Mouse (Mus musculus): Measurements from ENCODE around the gene Bysl. TPM values are rescaled to one million over a fixed set of nuclear protein-coding genes. Genes with fewer than 3 reads are reported as not detected.
"Not testable (repeated sequence)": the region's sequence is repeated elsewhere in the genome, so short reads cannot be mapped to it uniquely, and the experiment has no call there.

The Bysl gene
- polyA plus RNA-seq (2012; rRNA removed) = 27.1 and 31.1 TPM in 2 replicates

DNA sequence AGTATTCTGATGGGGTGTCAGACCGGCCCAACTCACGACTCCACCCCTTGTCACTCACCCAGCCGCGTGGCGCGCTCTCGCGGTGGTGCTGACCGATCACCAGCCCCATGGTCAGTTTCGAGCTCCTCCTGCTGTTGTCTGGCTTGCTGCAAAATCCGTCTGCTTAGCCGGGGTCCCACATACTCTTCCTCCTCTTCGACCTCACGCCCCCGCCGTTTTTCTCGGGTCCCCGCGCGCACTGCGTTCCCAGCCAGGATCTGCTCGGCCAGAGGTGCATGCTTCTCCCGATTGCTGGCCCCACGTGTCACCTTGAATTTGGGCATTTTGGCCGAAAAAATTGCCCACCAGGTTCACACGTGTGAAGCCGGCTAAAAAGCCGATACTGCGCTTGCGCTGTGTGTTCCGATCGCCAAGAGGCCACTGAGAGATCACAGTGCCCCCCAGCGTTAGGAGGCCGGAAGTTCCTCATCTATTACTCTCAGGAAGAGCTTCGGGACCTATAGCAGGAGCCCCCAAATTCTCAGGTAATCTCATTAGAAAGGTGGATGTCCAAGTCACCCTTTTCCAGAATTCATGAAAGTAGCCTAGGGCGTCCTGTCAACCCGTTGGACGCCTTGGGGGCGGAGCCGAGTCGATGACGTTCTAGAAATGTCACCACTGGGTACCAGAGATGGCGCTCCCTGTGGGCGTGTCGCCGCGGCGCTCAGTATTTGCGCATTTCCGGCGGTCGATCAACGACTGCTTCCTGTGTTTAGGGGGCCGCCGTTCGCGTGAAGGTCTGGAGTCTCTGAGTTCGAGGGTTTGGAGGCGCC lies at the start of gene Bysl, which contains the start of the genes Med20 and Gm20517:
Bysl (minus strand) TSS at position 644 of the 812 bp plus-strand sequence.
Med20 (plus strand) TSS at position 734 of the 812 bp plus-strand sequence.
Gm20517 (plus strand) TSS at position 741 of the 812 bp plus-strand sequence.
- DNase-seq (ENCODE audit: low read depth) = peak; percentile 99
- peak; percentile 91 for TF ChIP-seq CTCF (IDR thresholded peaks at IDR 0.05; ENCODE audit: borderline replicate concordance, extremely low read depth, insufficient read depth, insufficient read length)
- peak; percentile 47; the same call in 1 of the 2 replicates for TF ChIP-seq POLR2A (IDR thresholded peaks at IDR 0.05; ENCODE audit: borderline replicate concordance, extremely low read depth, insufficient read depth, insufficient read length, poor library complexity, severe bottlenecking)

DNA sequence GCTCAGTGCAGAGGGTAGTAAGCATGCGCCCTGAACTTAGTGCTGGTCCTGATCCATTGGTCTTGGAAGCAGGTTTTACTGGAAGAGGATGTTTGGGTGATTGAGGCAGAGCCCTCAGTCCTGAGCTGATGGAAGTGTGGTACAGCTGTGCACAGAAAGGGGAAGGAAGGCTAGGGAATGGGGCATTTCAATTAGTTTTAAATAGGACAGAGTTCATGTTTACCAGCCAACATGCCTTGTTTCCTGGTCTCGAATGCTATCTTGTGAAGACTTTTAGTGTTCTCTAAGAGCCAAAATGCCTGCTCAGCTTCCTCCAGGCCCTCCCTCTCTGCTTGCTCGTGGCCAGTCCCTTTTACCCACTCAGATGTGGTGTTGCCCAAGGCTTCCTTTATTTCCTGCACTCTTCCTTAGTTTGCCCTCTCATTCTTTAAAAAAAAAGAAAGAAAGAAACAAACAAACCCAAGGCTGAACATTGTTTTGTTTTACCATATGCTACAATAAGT lies 47.5 kb upstream of the Bysl start:
- no peak for TF ChIP-seq POLR2A (IDR thresholded peaks at IDR 0.05; ENCODE audit: borderline replicate concordance, extremely low read depth, insufficient read depth, insufficient read length, poor library complexity, severe bottlenecking)
- no peak for TF ChIP-seq CTCF (IDR thresholded peaks at IDR 0.05; ENCODE audit: borderline replicate concordance, extremely low read depth, insufficient read depth, insufficient read length)
- DNase-seq (ENCODE audit: low read depth) = no peak

DNA sequence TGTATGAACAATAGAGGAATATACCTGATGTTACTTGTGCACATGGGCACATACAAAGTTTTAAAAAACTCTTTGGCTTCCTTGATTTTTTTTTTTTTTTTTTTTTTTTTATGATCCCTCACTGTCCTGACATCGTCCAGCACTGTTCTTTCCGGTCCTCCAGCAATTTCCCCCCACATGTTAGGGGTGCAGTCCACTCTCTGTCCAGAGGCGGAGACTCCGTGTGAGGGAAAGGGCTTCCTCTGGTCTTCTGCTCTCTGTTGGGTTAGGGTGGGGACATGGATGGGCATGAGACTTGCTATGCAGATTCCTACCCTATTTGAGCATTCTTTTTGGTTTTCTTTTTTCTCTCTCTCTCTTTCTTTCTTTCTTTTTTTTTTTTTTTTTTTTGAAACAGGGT lies 46.6 kb upstream of the Bysl start:
- TF ChIP-seq CTCF (IDR thresholded peaks at IDR 0.05; ENCODE audit: borderline replicate concordance, extremely low read depth, insufficient read depth, insufficient read length) (no peak), POLR2A (IDR thresholded peaks at IDR 0.05; ENCODE audit: borderline replicate concordance, extremely low read depth, insufficient read depth, insufficient read length, poor library complexity, severe bottlenecking) (no peak)
- DNase-seq (ENCODE audit: low read depth) = no peak

DNA sequence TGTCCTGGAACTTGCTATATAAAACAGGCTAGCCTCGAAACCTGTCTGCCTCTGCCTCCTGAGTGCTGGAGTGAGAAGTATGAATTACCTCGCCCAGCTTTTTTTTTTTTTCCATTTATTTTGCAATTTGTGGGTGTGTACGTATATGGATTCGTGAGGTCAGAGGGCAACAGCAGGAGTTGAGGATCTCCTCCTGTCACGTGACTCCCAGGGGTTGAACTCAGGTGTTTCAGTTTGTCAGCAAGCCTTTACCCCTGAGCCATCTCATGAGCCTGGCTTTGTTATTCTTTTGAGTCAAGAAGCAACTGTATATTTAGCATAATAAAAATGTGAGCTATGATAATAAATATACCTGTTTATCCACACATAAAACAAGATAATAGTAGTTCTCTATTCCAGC lies 44.4 kb upstream of the Bysl start:
- DNase-seq (ENCODE audit: low read depth) = no peak
- TF ChIP-seq POLR2A (IDR thresholded peaks at IDR 0.05; ENCODE audit: borderline replicate concordance, extremely low read depth, insufficient read depth, insufficient read length, poor library complexity, severe bottlenecking) (no peak), CTCF (IDR thresholded peaks at IDR 0.05; ENCODE audit: borderline replicate concordance, extremely low read depth, insufficient read depth, insufficient read length) (no peak)

DNA sequence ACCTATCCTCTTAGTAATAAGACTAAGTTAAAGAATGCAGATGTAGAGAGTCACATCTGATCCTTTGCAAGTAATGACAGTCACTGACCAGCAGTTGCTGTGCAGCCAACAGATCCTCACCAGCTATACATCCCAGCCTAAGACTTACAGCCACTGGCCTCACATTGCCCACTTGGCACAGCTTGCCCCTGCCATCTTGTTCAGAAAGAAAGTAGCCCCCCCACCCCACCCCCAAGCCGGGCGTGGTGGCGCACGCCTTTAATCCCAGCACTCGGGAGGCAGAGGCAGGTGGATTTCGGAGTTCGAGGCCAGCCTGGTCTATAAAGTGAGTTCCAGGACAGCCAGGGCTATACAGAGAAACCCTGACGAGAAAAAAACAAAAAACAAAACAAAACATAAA lies 43.1 kb upstream of the Bysl start:
- not testable (repeated sequence) for DNase-seq (ENCODE audit: low read depth)

DNA sequence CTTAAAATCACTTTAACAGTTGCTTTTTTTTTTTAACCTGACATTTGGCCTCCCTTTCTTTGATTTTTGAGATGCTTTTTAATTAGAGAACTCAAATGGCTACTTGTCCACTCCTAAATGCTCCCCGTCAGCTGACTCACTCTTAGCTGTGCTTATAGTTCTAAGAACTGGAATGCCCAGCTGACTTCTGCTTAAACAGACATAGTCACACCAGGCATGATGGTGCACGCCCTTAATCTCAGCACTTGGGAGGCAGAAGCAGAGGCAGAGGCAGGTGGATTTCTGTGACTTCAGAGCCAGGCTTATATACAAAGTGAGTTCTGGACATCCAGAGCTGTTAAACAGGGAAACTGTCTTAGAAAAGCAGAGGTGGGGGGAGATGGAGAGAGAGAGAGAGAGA lies 40.7 kb upstream of the Bysl start:
- no peak for DNase-seq (ENCODE audit: low read depth)
- no peak for TF ChIP-seq CTCF (IDR thresholded peaks at IDR 0.05; ENCODE audit: borderline replicate concordance, extremely low read depth, insufficient read depth, insufficient read length)
- no peak for TF ChIP-seq POLR2A (IDR thresholded peaks at IDR 0.05; ENCODE audit: borderline replicate concordance, extremely low read depth, insufficient read depth, insufficient read length, poor library complexity, severe bottlenecking)

DNA sequence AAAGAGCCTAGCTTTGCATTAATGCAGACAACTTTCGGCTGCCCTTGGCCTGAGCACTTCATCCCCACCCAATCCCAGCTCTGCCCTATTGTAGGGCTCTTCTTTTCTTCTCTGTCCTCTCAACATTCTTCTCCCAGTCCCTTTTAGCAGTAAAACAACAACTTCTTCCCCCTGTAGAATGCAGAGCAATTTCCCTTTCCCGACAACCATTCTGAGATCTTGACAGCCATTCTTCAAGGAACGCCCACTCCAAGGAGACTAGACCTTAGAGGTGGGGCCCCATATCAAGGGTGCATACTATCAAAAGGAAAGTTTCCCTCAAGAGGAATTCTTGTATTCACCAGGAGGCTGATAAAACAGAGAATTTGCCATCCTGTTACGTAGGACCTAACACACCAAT lies 37.7 kb upstream of the Bysl start:
- peak; percentile 40 for DNase-seq (ENCODE audit: low read depth)
- TF ChIP-seq CTCF (IDR thresholded peaks at IDR 0.05; ENCODE audit: borderline replicate concordance, extremely low read depth, insufficient read depth, insufficient read length) = no peak
- no peak for TF ChIP-seq POLR2A (IDR thresholded peaks at IDR 0.05; ENCODE audit: borderline replicate concordance, extremely low read depth, insufficient read depth, insufficient read length, poor library complexity, severe bottlenecking)

DNA sequence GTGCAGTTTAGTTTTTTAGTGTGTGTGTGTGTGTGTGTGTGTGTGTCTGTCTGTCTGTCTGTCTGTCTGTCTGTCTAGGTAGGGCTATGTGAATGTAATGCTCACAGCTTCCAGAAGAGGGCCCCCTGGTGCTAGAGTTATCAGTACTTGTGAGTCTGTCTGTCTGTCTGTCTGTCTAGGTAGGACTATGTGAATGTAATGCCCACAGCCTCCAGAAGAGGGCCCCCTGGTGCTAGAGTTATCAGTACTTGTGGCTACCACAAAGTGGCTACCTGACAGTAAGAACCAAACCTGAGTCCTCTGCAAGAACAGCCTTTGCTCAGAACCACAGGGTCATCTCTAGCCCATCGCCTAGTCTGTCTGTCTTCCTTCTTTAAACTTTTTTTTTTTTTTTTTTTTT lies 35.4 kb upstream of the Bysl start:
- DNase-seq (ENCODE audit: low read depth) = peak; percentile 58
- TF ChIP-seq POLR2A (IDR thresholded peaks at IDR 0.05; ENCODE audit: borderline replicate concordance, extremely low read depth, insufficient read depth, insufficient read length, poor library complexity, severe bottlenecking) = no peak
- TF ChIP-seq CTCF (IDR thresholded peaks at IDR 0.05; ENCODE audit: borderline replicate concordance, extremely low read depth, insufficient read depth, insufficient read length) = peak; percentile 50; the same call in 1 of the 2 replicates

DNA sequence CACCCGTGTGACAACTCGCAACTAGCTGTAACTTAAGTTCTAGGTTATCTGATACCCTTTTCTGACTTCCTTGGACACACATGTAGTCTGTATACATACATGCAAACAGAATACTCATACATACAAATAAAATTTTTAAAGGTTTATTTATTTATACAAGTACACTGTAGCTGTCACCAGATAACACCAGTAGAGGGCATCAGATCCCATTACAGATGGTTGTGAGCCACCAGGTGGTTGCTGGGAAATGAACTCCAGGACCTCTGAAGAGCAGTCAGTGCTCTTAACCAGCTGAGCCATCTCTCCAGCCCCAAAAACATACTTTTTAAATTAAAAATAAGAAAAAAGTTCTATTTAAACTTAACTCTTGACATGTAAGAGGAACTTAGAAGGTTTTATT lies 31.7 kb upstream of the Bysl start:
- TF ChIP-seq CTCF (IDR thresholded peaks at IDR 0.05; ENCODE audit: borderline replicate concordance, extremely low read depth, insufficient read depth, insufficient read length) = peak; percentile 7; the same call in 1 of the 2 replicates
- no peak for TF ChIP-seq POLR2A (IDR thresholded peaks at IDR 0.05; ENCODE audit: borderline replicate concordance, extremely low read depth, insufficient read depth, insufficient read length, poor library complexity, severe bottlenecking)
- DNase-seq (ENCODE audit: low read depth) = no peak

DNA sequence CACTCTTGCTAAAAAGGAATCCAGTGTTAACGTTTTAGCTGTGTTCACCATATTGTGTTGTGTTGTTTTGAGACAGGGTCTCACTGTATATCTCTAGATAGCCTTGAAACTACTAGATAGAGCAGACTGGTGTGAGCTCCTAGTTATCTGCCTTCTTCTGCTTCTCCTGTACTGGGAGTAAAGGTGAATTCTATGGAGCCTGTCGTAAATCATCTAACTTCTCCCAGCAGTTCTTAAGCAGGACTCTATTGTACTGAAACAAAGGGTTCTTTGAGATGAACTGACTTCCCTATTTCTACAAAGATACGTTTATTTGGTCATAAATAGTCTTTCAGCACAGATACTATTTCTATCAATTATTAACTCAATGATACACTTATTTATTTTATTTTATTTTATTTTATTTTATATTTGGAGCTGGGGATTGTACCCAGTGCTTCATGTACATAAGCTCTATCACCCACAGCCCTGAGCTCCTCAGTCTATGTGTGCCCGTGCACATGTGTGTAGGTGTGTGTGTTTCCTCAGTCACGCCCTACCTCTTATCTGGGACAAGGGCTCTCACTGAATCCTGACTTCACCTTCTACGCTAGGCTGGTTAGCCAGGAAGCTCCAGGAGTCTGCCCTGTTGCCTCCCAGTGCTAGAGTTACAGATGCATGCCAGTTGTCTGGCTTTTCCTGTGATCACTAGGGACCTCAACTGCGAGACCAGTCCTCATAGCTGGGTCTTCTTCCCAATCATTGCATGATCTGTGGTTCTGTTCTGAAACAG lies 22.9 kb upstream of the Bysl start:
- TF ChIP-seq CTCF (IDR thresholded peaks at IDR 0.05; ENCODE audit: borderline replicate concordance, extremely low read depth, insufficient read depth, insufficient read length) (no peak), POLR2A (IDR thresholded peaks at IDR 0.05; ENCODE audit: borderline replicate concordance, extremely low read depth, insufficient read depth, insufficient read length, poor library complexity, severe bottlenecking) (no peak)
- DNase-seq (ENCODE audit: low read depth) = no peak

DNA sequence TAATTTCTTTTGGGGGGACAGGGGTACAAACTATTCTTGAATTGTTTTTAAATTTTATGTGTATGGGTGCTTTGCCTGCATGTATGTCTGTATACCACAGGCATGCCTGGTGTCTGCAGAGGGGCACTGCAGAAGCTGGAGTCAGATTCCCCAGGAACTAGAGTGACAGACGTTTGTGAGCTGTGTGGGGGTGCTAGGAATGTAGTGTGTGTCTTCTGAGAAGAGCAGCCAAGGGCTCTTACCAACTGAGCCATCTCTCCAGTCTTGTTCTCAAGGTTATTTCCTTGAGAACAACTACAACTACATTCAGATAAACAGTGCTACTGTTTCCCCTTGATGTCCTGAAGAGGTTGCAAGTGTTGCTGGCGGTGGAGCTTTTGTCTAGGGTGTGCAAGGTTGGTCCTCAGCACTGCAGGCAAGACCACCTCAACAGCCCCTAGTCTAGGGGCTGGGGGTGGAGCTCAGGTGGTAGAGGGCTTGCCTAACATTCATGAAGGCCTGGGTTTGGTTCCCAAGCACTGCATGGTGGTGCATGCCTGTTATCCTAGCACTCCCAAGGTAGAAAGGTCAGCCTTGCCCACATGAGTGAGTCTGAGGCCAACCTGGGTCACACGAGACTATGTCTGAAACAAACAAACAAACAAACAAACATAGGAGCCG lies 21.0 kb upstream of the Bysl start:
- no peak for DNase-seq (ENCODE audit: low read depth)
- TF ChIP-seq CTCF (IDR thresholded peaks at IDR 0.05; ENCODE audit: borderline replicate concordance, extremely low read depth, insufficient read depth, insufficient read length) = no peak
- TF ChIP-seq POLR2A (IDR thresholded peaks at IDR 0.05; ENCODE audit: borderline replicate concordance, extremely low read depth, insufficient read depth, insufficient read length, poor library complexity, severe bottlenecking) = no peak
